Mouse (Mus musculus) frontal cortex, adult 2 months (tissue): ENCODE data around the gene Itgbl1. TPM values are rescaled to one million over a fixed set of nuclear protein-coding genes. Genes with fewer than 3 reads are reported as not detected.

Experiments
- DNase-seq, 2 experiments: peaks; one replicate each; pipeline ENCODE4 v3.0.0; 2022; ENCODE audit warnings: low spot score in 1 of 2; ENCODE audit errors: extremely low spot score in 1 of 2
- polyA plus RNA-seq: library from polyadenylated mRNA; depleted of rRNA; stranded (reverse); fragments of >200 nt; gene quantifications from 2 replicates; pipeline ENCODE4 v1.2.3, GENCODE M21; 2012; rRNA removed

Itgbl1 gene
- polyA plus RNA-seq, 1 experiment = 1.8 TPM

DNA sequence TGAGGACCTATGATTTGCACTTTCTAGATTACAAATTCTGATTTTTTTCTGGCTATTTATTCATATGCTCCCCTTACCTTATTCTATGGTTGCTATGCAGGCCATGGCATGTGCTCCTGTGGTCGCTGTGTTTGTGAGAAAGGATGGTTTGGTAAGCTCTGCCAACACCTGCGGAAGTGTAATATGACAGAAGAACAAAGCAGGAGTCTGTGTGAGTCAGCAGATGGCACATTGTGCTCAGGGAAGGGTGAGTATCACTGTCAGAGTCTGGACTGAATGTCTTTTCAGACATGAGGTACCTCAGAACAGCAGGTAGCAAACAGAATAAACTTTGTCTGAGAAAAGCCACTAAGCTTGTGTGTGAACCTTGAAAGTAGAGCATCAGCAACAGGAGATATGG lies 306.8 kb downstream of the Itgbl1 start:
- DNase-seq = no peak

- DNase-seq = no peak
Observed at GRCm38 (mm10) chr14:123967996-123968395, 308.2 kb downstream of the Itgbl1 start.

DNA sequence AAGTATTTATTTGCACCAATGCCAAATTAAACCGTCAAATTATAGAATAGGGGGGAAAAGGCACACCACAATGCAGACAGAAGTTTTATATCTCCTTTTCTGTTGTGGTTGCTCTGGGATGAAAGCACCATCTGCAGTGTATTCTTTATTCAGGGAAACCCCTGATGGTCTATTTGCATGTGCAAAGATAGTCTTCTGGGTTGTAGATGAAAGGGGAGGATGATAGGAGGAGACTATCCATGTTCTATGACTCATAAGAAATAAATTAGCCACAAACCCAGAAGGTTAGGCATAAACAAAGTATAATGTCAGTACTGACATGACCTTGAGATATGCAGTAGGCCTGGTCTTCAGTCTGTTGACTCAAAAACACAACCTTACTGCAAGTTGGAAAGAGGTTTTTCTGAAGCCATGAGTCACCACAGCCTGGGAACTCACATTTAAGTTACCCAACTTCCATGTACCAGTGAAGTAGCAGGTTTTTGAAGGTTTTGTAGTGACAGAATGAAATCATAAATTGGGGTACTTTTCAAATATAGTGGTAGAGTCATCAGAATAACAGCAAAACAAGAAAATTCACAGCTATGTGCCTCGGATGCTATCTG lies 330.9 kb downstream of the Itgbl1 start:
- peak in 1 of 2 experiments; percentile 55 for DNase-seq

Other genes starting within 250 kb of the Itgbl1 start
- 30.1 and 36.4 TPM in 2 replicates for gene Nalcn, start 32.8 kb upstream of the Itgbl1 start, polyA plus RNA-seq